Mouse (Mus musculus): ENCODE results near the gene Aaed1. TPM values are rescaled to one million over a fixed set of nuclear protein-coding genes. Genes with fewer than 3 reads are reported as not detected.

Aaed1 gene
- polyA plus RNA-seq, 1 experiment from 2014 or later: 37.8 TPM

DNA sequence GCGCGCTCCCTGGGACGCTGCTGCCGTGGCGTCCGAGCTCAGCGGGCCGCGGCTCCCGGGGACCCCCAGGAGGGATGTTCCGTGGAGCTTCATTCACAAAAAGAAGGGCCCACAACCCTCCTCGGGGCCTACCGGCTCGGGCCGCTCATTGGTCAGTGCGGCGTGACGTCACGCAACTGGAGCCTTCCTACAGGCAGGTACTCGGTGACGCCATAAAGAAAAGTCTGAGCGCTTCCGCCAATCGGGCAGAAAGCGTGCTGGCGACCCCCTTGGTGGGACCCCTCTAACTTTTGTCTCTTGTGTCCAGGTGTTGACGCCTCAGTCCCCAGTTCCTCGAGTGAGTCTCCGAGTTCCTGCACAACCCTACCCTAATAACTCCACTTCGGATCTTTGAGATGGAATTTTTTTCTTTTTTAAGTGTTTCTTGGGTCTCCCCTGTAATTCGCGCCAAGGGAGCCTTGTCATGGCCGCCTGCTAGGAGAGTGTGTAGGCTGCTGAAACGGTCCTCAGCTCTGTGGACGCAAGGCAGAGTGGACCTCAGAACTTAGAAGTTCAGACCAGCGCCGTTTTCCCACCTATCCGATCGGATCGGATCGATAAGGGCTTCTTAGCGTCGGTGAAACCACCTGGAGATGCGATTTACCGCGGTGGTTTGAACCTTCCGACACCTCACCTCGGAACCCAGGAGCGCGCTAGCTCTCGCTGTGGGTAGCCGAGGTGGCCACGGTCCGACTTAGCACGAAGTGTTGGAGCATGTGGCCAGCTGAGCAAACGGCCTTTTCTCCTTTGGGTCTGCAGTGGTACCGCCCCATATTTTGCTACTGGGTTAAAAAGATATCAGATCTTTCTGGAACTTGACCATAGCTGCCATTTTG lies 37.4 kb downstream of the Aaed1 start, which contains the start of gene Cdc14b:
Gene Cdc14b, minus strand, starts transcription at position 412 of the 875 bp plus-strand sequence.
- Histone ChIP-seq H3K9ac (replicated peaks) (peak within 1 kb of the TSS; percentile 46), H3K4me2 (ENCODE audit: low read depth, low read length) (peak within 1 kb of the TSS; percentile 99), H3K36me3 (replicated peaks; ENCODE audit: insufficient read depth, low read length) (no peaks in the 10 kb centered on the region), H3K27me3 (ENCODE audit: insufficient read depth, low read length) (peaks cover 23% of the 10 kb centered on the region), H3K4me3 (ENCODE audit: low read depth, low read length) (peak within 1 kb of the TSS; percentile 65), H3K27ac (ENCODE audit: low read depth) (no peak within 1 kb of the TSS), H3K9me3 (ENCODE audit: low read length) (no peaks in the 10 kb centered on the region), H3K4me1 (ENCODE audit: insufficient read depth) (peaks cover 21% of the 10 kb centered on the region)
- TF ChIP-seq EP300 (IDR thresholded peaks at IDR 0.05; ENCODE audit: low read depth) (no peak), CTCF (IDR thresholded peaks at IDR 0.05; ENCODE audit: low read depth) (no peak)
- peak; percentile 66 for DNase-seq
- peak; percentile 88 for ATAC-seq
- WGBS (ENCODE audit: insufficient replicate concordance): under 1% methylated on average over 57 of the region's 57 CpGs

DNA sequence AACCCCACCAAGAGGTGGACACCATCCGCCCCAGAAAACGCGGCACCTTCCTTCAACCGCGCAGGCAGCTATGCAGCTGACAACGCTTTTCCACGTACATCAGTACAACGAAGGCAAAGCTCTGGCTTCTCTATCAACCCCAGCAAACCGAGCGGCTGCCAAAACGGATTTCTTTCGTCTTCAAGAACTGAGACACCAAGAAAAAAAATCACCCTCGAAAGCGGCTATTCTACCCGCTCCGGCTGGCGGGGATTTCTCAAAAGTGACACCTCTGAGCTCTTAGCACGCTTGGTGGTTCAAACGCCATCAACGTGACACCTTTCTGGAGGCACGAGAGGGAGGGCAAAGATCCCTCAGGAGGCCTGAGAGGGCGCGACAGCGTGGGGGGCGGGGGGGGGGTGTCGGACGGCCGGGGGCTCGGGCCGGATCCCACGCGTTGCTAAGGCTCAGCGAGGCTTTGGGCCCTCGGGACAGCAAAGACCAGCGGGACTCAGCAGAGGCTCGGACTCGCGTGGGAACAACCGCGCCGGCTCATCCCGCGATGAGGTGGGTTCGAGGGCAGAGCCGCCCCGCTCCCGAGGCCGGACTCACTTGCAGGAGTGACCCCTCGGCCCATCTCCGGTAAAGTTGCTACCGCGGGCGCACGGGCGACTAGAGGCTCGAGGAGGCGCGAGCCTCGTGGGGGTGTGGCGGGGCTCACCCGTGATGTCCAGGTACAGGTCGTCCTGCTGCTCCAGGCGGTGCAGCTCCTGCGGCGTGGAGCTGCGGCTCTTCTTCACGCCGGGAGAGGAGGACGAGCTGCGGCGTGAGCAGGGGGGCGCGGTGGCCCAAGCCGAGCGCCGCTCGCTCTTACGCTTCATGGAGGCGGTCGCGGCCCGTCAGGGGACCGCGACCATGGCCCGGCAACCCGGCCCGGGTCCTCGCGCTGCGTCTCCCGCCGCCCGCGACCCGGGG lies 38.3 kb downstream of the Aaed1 start:
- H3K27ac ChIP-seq (ENCODE audit: low read depth): no peak overlapping the region
- peaks cover 23% of the 10 kb centered on the region for H3K27me3 ChIP-seq (ENCODE audit: insufficient read depth, low read length)
- H3K9ac ChIP-seq (replicated peaks): peak overlapping the region; percentile 46
- WGBS (ENCODE audit: insufficient replicate concordance): 1% methylated on average over 76 of the region's 95 CpGs
- TF ChIP-seq CTCF (IDR thresholded peaks at IDR 0.05; ENCODE audit: low read depth): no peak
- TF ChIP-seq EP300 (IDR thresholded peaks at IDR 0.05; ENCODE audit: low read depth): no peak
- H3K4me3 ChIP-seq (ENCODE audit: low read depth, low read length): peak overlapping the region; percentile 65
- no peaks in the 10 kb centered on the region for H3K36me3 ChIP-seq (replicated peaks; ENCODE audit: insufficient read depth, low read length)
- ATAC-seq: peak; percentile 62
- no peaks in the 10 kb centered on the region for H3K9me3 ChIP-seq (ENCODE audit: low read length)
- peak overlapping the region; percentile 99 for H3K4me2 ChIP-seq (ENCODE audit: low read depth, low read length)
- peaks cover 21% of the 10 kb centered on the region for H3K4me1 ChIP-seq (ENCODE audit: insufficient read depth)
- peak; percentile 31 for DNase-seq

DNA sequence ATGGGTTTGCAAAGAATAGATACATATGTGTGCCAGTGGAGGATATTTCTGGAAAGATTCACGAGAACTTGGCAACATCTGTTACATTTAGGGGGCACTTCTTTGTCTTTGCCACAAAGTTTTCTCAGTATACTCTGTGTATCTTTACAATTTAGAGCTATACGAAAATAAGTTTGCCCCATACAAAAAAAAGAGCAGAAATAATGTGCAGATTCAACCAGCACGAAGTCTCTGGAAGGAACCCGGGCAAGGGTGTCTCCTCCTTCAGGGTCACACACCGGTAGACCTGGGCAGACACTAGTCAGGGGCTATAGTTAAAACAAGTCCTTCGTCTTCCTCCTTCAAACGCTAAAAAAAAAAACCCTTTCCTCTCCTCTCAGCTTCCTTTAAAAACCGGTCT lies 39.2 kb downstream of the Aaed1 start:
- peaks cover 23% of the 10 kb centered on the region for H3K27me3 ChIP-seq (ENCODE audit: insufficient read depth, low read length)
- no peaks in the 10 kb centered on the region for H3K36me3 ChIP-seq (replicated peaks; ENCODE audit: insufficient read depth, low read length)

DNA sequence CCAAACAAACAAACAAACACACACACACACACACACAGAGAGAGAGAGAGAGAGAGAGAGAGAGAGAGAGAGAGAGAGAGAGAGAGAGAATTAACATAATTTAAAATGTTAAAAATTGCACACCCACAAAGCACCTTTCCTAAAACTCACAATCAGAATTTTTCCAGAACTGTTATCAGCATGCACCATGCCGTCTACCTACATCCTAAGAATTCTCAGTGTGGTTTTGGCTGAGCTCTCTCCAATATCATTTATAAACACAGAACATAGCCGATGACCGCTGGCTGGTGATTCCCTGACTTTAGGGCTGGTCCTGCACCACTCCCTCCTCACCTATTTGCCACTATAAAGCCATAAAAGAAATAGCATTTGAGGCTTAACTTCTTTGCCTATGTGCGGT lies 44.1 kb downstream of the Aaed1 start:
- Histone ChIP-seq H3K36me3 (replicated peaks; ENCODE audit: insufficient read depth, low read length) (no peaks in the 10 kb centered on the region), H3K4me1 (ENCODE audit: insufficient read depth) (no peaks in the 10 kb centered on the region), H3K4me2 (ENCODE audit: low read depth, low read length) (no peak overlapping the region), H3K27me3 (ENCODE audit: insufficient read depth, low read length) (no peaks in the 10 kb centered on the region; the same call in 1 of the 2 replicates), H3K4me3 (ENCODE audit: low read depth, low read length) (no peak overlapping the region), H3K9ac (replicated peaks) (no peak overlapping the region), H3K9me3 (ENCODE audit: low read length) (no peaks in the 10 kb centered on the region), H3K27ac (ENCODE audit: low read depth) (no peak overlapping the region)
- WGBS (ENCODE audit: insufficient replicate concordance): 62% methylated on average over 4 of the region's 4 CpGs
- DNase-seq (no peak), ATAC-seq (no peak)
- TF ChIP-seq CTCF (IDR thresholded peaks at IDR 0.05; ENCODE audit: low read depth) (no peak), EP300 (IDR thresholded peaks at IDR 0.05; ENCODE audit: low read depth) (no peak)

More for the DNA sequence above, 39.2 kb downstream of the Aaed1 start:
- Histone ChIP-seq H3K4me3 (ENCODE audit: low read depth, low read length) (no peak overlapping the region), H3K27ac (ENCODE audit: low read depth) (no peak overlapping the region), H3K4me2 (ENCODE audit: low read depth, low read length) (no peak overlapping the region; the same call in 1 of the 2 replicates), H3K4me1 (ENCODE audit: insufficient read depth) (peaks cover 21% of the 10 kb centered on the region), H3K9ac (replicated peaks) (no peak overlapping the region), H3K9me3 (ENCODE audit: low read length) (no peaks in the 10 kb centered on the region)
- TF ChIP-seq EP300 (IDR thresholded peaks at IDR 0.05; ENCODE audit: low read depth) (no peak), CTCF (IDR thresholded peaks at IDR 0.05; ENCODE audit: low read depth) (no peak)
- ATAC-seq (no peak), DNase-seq (no peak)
- 33% methylated on average over 8 of the region's 8 CpGs for WGBS (ENCODE audit: insufficient replicate concordance)

DNA sequence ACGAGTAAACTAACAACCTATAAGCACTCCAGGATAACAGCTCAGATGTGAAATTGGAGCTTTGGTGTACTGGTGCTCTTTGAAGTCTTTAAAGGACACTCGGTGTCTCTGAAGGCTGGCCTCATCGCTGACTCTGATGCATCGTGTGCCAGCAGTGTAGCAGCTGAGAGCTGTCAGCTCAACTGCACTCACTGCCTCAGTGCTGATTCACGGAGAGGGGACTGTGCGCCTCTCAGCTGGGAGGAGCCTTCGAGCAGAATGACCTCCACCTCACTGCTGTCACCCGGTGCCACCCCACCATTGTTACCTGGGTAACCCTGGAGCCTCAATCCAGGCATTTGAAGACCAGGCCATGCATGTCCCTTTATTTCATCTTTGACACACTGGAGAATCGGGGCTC lies 45.4 kb downstream of the Aaed1 start:
- Histone ChIP-seq H3K27ac (ENCODE audit: low read depth) (no peak overlapping the region), H3K9me3 (ENCODE audit: low read length) (no peaks in the 10 kb centered on the region), H3K9ac (replicated peaks) (no peak overlapping the region), H3K4me3 (ENCODE audit: low read depth, low read length) (no peak overlapping the region), H3K4me1 (ENCODE audit: insufficient read depth) (no peaks in the 10 kb centered on the region), H3K36me3 (replicated peaks; ENCODE audit: insufficient read depth, low read length) (no peaks in the 10 kb centered on the region), H3K27me3 (ENCODE audit: insufficient read depth, low read length) (no peaks in the 10 kb centered on the region), H3K4me2 (ENCODE audit: low read depth, low read length) (no peak overlapping the region)
- DNase-seq (no peak), ATAC-seq (no peak)
- WGBS (ENCODE audit: insufficient replicate concordance): 49% methylated on average over 9 of the region's 9 CpGs
- TF ChIP-seq CTCF (IDR thresholded peaks at IDR 0.05; ENCODE audit: low read depth): no peak
- TF ChIP-seq EP300 (IDR thresholded peaks at IDR 0.05; ENCODE audit: low read depth): no peak

DNA sequence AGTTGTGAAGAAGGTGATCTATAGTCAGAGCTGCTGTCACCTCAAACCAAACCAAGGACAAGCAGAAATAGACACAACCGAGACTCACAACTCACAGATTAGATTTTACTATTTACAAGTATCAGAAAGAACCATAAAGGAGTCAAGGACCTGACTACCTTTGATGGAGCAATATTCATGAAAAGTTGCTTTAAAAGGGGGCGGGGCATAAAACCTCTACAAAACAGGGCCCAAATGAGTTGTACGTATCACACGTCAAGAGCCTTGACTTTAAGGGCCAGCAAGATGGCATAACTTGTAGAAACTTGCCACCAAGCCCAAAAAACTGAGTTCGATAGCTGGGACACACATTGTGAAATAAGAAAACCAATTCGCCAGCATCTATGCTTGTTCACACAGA lies 47.9 kb downstream of the Aaed1 start:
- ATAC-seq (no peak), DNase-seq (no peak)
- Histone ChIP-seq H3K9ac (replicated peaks) (no peak overlapping the region), H3K27ac (ENCODE audit: low read depth) (no peak overlapping the region), H3K4me2 (ENCODE audit: low read depth, low read length) (no peak overlapping the region), H3K36me3 (replicated peaks; ENCODE audit: insufficient read depth, low read length) (0 out of 2 replicates have a peak, but pooled peaks cover 2% of the 10 kb centered on the region), H3K4me1 (ENCODE audit: insufficient read depth) (no peaks in the 10 kb centered on the region), H3K9me3 (ENCODE audit: low read length) (no peaks in the 10 kb centered on the region), H3K27me3 (ENCODE audit: insufficient read depth, low read length) (no peaks in the 10 kb centered on the region), H3K4me3 (ENCODE audit: low read depth, low read length) (no peak overlapping the region)
- TF ChIP-seq EP300 (IDR thresholded peaks at IDR 0.05; ENCODE audit: low read depth): no peak
- WGBS (ENCODE audit: insufficient replicate concordance): 82% methylated on average over 6 of the region's 6 CpGs

Data from liver, postnatal 0 days (tissue).